Mouse (Mus musculus) retina, adult 2 months (tissue): Measurements from ENCODE around the gene Sh3bgr.
A peak's percentile ranks its signal among the peaks of the same experiment; 100 is the strongest.

Source experiments
- DNase-seq: peaks from one replicate; pipeline ENCODE4 v3.0.0-alpha.2; 2012; ENCODE audit warnings: low read depth, low spot score

Sh3bgr gene

DNA sequence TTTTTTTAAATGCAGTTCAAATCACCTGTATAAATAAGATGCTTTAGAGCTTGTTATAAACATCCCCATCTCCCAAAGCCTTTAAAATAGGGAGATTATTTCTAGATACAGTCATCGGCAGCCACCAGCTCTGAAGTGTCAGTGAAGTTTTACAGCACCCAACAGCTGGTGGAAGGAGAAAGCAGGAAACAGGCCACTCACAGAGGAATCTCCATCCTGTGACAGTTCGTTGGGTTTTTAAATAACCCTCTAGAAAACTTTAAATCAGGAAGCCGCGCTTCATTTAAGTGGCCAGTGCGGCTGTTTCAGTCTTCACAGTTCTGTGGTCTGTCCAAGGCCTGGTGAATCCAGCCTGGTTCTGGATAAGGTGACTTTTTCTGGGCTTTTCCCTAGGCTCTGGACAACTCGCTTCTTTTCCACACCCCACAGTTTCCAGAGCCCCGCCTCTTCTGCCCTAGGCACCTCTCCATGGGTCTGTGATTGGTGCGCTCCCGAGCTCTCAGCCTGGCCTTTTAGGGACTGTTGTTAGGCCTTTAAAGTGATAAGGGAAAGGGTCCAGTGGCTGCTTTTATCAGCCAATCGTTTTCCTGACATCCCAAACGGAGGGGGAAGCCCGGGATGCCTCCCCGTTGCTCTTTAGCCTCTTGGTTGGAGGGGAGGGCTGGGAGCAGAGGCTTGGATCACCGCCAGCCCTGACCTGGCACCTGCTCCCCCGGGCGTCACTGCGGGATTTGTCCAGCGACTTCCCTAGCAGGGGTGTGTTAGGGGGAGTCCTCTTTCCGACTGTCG, at the start of gene Sh3bgr:
Gene Sh3bgr (plus strand): TSS at position 538 of the 789 bp plus-strand sequence.
- no peak for DNase-seq

DNA sequence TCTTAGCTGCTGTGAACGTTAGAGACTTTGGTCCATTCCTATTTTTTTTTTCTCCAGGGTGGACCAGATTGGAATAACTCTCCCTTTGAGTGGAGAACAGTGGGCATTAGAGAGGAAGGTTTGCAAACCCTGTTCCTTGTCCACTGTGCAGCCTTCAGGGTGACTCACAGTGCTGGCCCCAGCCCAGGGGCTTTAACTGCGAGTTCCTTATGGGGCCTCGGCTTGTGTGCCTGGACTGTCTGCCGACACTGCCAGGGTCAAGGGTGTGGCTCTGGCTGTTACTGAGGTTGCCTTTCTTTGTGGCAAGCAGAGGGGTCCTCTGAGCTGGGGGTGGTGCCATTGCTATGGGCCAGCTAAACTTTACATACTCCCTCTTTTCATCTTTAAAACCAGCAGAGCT, 49.3 kb upstream of the Sh3bgr start:
- DNase-seq, result no peak

DNA sequence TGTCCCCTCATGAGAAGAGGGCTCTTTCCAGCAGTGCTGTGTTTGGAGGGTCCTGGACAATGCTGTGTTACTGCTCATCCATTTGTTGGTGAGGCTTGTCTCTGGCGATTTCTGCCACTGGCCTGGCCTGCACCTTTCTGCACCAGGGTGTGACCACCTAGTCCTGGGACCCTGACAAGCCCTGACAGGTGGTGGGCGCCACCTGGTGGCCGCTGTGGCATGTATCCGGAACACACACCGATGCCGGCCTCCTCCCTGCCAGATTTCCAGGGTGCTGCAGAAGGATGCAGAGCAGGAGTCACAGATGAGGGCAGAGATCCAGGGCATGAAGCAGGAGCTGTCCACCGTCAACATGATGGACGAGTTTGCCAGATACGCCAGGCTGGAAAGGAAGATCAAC, 48.7 kb upstream of the Sh3bgr start:
- DNase-seq, result peak; percentile 39

DNA sequence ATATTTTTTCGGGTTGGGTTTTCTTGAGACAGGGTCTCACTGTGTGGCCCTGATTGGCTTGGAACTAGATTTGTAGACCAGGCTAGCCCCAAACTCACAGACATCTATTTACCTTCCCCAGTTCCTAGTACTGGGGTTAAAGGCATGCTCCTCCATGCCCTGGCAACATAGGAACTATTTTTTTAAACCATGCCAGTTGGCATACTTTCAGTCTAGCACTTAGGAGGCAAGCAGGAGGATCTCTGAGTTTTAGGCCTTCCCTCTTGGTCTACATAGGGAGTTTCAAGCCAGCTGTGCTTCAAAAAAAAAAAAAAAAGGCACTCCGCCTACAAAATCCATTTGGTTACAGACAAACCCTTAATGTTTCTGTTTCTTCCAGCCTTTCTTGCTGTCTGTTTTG, 45.8 kb upstream of the Sh3bgr start:
- no peak for DNase-seq

DNA sequence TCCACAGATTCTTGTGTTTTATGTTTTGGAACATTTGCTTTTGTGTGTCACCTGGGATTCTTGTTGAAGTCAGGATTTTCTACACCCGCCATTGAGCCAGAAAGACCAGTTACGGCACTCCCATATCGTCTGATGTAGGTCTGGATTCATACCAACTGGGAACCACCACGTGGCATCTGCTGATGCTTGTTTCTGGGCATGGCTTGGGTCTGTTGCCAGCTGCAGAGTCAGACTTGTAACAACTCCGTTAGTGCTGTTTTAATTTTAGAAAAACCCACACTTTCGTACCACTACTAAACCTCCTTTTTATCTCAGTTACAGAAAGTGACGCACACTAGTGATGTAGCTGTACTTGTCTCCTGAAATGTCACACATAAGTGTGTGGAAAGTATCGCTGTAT, 44.2 kb upstream of the Sh3bgr start:
- DNase-seq, result no peak

DNA sequence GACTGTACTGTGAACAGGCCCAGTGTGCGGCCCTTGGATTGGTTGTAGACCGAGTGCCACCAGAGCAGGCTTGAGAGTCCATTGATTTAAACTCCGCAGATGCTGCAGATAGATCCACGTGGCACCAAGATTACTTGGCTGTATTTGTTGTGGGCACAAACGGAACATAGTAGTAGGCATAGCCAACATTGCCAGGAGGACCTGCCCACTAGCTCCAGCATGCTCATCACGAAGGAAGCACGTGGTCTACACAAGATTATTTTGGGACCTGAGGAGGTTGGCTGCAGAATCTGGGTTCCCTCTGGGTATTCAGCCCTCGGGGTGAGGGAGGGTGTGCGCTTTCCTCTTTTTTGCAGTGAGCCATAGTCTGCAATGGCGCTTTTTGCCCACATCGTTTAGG, 43.1 kb upstream of the Sh3bgr start:
- DNase-seq, result no peak

DNA sequence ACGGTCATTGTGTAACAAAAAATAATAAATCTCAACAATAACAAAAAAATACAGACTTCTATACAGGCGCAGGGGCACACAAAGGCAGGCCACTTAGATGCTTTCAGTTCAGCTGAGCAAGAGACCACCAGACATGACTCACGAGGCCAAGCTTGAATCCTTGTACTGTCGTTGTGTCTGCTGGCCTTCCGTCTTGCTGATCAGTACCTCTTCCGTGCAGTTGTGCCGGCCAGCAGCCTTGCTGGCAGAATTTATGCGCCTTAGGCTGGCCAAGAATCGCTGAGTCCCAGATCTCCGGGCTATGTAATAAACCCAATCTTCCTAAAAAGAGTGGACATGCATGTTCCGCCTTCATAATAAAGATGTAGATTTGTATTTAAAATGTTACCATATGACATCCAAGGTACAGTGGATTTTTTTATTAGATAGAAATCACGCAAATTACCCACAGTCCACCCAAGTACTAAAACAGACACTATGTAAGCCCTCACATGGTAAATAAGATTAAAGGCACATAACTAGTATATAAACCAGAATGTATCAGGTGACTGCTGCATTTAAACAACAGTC, 41.7 kb upstream of the Sh3bgr start:
- no peak for DNase-seq

DNA sequence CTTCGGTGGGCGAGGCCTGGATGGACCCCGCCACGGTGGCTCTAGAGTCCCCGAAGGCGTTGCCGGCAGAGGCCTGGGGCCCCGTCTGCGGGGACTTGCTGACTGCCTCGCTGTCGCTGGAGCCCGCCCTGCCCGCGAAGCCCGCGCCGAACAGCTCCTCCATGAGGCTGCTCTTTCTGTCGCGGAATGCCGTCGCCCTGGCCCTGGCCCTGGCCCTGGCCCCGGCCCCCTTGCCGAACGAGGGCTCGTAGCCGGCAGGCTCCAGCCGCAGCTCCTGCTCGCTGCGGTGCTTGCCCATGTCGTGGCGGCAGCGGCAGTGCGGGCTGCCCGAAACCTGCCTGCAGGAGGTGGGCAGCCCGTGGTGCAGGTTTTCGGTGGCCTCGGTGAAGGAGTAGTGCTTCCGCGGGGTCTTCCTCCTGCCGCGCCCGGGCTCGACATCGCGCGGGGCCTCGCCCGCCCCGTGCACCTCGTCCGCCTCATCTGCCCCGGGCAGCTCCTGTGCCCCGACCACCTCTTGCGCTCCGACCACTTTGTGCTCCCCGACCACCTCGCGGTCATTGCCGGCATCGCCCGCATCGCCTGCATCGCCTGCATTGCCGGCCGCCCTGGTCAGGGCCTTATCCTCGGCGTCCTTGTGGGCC, 41.0 kb upstream of the Sh3bgr start:
- no peak for DNase-seq

DNA sequence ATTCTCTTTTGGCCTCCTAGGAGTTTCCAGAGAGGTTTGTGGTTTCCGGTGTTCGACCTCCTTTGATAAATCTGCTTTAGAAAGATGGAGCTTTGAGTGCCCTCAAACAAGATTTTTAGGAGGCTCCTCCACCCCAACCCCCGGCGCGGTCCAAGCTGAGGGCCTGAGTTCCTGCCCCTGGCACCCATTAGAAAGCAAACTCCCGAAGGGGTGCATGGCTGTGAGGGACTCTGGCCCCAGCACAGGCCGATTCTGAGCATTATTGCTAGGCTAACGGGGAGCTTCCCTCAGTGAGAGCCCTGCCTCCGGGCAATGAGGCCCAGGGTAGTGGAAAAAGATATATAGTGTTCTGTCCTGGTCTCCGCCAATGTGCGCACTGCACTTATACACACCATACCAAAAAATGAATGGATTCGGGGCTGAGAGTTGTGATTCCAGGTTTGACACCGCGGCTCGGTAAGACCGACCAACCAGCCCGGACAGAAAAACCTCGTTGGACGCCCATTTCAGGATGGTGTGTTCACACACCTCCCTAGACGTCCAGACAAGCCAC, 40.4 kb upstream of the Sh3bgr start:
- no peak for DNase-seq

DNA sequence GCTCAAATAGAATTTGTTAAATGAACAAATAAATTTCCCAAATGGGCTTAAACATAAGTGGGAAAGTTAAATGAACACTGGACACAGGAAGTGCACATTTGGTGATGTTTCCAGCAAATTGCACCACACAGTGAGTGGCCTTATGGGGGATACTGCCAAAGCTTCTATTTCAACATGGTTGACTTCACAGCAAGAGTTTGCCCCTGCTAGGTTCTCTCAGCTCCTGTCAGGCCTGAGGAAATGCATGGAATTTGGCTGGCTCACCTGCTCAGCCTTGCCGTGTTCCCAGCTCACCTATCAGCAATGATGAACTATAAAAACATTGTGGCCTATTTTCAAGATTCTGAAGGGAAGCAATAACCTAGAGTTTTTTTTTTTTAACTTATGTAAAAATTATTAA, 39.3 kb upstream of the Sh3bgr start:
- no peak for DNase-seq

DNA sequence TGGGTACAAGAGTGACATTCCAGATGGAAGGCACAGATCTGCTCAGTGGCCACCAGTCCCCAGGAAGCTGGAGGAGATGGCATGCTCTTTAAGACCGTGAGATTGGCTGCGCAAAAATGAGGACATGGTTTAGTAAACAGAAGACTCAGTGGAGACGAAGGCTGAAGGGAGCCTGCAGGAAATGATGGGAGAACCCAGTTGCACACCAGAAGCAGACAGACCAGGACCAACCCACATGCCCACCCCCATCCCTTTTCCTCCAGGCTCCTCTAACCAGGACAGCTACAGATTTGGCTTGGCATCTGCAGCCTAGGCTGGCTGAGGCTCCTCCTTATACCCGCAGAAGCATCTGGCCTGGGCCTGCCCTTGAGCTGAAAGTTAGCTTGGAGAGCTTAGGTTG, 38.9 kb upstream of the Sh3bgr start:
- no peak for DNase-seq

DNA sequence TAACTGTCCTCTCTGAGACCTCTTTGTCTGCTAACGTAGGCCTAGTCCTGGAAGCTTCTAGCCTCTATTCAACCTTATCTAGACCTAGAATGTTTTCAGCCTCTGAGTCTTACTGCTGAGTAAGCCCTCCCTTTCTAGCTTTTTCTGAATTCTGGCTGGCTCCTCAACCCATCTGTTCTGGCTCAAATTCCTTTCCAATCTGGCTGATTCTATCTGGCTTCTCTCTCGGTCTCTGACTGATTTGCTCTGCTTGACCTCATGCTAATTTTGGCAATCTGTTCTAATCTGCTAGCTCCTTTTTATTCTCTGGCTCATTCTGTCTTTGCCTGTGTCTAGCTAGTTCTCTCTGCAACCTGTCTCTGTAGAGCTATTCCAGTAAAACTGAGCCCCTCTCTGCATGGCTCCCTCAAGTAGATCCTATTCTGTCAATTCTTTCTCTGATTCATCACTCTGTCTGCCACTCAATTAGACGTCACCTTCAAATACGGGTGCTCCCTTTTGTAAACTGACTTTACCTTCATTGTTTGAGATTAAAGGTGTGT, 34.5 kb upstream of the Sh3bgr start:
- DNase-seq, result no peak

DNA sequence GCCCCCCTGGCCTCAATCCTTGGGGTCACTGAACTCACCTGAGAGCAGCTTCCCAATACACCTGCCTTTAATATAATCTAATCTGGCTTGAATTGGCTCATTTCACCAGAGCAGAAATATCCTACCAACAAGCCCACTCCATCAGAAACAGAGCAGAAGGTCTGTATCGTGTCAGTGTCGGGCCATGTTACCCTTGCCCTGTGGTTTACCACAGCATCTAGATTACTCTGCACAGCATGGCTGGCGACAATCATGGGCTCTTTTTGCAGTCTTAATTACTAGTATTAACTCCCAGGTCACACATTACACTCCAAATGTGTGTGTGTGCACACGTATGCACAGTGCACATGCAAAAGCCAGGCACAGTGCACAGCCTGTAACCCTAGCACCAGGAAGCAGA, 31.4 kb upstream of the Sh3bgr start:
- no peak for DNase-seq

DNA sequence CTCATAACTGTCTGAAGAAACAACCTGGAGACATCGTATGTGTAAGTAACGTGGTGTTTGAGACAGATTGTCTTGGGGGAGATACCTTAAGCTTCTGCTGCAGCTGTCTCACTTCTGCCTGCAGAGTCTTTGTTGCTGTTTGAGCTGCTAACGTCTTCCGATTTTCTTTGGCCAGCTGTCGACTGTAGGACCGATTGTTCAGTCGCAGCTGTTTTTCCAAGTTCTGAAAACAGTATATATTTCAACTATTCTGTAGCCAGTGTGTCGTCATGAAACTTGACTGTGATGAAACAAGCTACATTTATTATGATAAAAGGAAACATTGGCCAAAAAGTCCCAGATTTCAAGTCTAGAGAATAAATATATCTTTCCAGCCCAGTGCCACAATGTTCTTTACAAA, 26.6 kb upstream of the Sh3bgr start:
- no peak for DNase-seq

DNA sequence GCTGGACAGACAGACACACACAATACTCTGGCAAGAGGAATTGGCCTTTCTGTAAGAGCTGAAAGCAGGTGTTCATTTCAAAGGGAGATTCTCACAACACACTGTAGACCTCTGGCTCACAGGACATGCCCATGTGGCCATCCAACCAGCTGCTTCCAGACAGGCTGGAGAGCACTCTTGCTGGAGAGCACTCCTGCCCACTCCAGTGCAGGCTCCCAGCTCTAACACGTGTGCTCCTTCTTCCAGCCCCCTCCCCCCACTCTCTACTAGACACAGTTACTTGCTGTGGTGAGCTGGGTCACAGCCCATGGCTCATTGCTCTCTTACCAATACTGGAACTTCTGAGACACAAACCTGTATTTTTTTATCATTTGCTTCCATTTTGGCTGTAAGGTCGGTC, 24.9 kb upstream of the Sh3bgr start:
- DNase-seq, result no peak

DNA sequence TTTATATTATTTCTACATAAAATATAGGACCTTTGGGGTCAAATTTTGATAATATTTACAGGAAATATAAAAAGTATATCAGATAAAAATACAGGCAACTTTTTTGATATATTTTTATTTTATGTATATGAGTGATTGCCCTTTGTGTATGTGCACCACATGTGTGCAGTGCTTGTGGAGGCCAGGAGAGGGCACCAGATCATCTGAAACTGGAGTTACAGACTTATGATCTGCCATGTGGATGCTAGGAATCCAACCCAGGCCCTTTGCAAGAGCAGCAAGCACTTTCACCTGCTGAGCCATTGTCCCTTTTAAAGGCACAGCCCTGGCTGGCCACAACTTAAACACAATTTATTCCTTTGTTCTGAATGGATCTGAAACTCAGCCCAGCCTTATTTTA, 21.1 kb upstream of the Sh3bgr start:
- no peak for DNase-seq

DNA sequence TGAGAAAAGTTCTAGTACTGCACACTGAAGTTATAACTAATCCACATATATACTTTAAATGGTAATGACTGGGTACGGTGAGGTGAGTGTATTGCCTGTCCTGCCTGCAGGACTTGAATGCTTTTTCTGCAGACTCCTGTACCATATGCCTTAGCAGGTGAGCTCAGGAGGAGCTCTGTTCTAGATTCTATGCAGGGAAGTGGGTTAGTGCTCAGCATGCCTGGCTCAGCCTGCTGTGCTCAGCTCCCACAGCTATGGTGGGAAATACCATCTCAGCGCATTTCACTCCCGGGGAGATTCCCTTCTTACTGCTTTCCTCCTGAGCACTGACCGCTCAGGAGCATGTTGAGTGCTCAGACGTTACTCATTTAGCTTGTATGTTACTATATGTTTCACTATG, 12.6 kb upstream of the Sh3bgr start:
- no peak for DNase-seq

DNA sequence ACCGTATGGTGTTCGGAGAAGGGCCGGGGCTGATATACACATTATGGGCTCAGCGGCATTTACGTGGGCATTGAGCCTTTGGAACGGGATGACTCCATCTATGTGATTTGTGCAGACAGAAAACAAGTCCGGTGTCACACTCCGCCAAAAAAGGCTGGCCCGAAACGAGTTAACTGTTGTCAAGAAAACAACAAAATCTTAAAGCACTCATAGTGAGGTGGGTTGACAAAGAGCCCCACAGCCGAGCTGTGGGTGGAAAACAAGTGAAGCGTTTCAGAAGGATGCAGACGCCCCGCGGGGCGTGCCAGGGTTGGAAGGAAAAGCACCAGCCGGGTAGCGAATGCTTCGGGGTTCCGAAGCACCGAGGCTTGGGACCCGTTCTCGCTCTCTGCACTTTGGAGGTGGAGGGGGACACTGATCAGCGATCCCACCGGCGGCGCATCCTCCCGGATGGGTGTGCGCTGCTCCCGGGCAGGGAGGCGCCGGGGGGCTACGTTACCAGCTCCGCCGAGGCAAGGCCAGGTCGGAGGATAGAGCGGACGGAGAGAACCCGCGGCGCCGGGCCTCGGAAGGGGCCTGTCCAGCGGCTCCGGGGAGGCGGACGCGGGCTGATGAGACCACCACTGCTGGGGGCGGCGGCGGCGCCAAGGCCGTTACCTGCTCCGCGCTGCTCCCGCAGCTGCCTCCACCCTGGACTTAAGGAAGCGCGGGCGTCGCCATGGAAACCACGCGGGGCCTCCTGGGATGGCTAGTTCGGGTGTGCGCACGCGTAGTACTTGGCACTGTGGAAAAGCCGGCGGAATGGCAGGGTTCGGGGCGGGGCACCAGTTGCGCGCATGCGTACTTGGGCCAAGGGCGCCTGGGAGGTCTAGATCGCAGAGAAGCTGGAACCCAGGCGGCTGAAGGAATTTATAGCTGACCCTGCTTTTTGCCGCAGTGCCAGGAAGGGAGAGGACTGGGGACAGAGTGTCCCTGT, 8.4 kb upstream of the Sh3bgr start, which contains the start of gene Lca5l:
Gene Lca5l (minus strand): TSS at position 741 of the 976 bp plus-strand sequence.
- DNase-seq, result peak; percentile 98

DNA sequence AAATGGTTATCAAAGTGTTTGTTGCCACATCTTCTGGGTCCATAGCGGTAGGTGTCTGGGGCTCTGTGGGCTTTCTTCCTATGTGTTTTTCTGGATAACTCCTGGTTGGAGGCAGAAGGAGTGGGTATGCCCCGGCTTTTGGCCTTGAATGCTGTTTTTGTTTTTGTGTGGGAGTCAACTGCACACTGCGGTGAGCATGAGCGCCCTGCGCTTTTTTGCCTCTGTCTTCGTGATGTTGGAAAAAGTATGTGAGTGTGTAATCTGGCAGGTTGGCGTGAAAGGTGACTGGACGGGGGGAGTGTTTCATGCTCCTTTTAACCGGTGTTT, 415 bp downstream of the Sh3bgr start:
- DNase-seq, result no peak

DNA sequence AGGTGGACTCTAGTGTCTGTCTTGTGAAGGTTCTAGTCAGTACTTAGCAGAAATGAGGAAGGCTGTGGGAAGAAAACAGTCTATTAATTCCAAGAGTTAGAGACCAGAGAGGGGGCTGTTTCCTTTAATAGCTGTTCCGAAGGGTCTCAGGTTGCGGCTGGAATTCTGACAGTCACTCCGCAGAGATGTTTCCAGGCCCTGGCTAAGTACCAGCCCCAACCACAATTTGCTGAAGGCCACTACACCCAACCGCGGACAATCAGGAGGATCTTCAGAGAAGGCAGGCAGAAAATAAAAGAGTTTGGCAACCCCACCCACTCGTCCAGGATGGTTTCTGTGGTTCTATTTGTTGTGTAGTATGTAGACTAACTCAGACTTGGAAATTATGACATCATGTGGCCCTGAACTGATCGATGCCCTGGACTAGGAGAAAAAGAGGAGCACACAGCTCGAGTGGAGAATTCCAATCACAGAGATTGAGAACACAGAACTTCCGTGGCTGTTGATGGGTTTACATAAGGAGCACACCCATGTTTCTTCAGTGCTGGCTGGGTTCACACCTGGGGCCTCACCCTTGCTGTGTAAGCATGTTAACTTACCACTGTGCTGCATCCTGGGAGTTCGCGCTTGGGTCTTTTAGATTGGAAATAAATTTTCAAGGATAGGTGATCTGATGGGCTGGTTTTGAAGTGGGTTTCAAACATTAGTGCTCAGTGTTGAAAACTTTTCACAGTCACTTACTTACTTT, 1.4 kb downstream of the Sh3bgr start:
- DNase-seq, result no peak

DNA sequence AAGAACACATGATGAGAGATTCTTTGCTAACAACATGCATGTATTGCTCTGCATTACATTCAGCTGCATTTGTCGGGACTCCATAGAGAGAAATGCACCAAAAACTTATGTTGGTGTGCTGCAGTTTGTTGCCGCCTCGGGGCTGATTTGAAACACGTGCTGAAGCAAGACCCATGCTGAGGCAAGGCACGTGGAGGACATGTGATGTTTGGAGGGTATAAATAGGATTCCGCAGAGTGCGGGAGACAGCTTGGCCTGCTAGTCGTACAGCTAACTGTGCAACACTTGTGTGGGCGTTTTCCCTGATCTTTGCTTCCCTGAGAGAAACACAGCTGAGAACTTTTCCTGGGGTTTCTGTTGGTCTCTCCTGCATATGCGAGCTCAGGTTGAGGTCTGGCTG, 9.5 kb downstream of the Sh3bgr start:
- DNase-seq, result no peak
